Mouse (Mus musculus): ENCODE results near the gene Gm3139. TPM values are rescaled to one million over a fixed set of nuclear protein-coding genes. Genes with fewer than 3 reads are reported as not detected.
"Not testable (repeated sequence)": the region's sequence is repeated elsewhere in the genome, so short reads cannot be mapped to it uniquely, and the experiment has no call there.

The Gm3139 gene
- total RNA-seq (2012; rRNA removed) (not detected in 2 replicates), total RNA-seq (2014; rRNA removed) (not detected in 2 replicates), polyA plus RNA-seq (2012; ENCODE audit: insufficient read length, low read depth) (not detected in 2 replicates)

DNA sequence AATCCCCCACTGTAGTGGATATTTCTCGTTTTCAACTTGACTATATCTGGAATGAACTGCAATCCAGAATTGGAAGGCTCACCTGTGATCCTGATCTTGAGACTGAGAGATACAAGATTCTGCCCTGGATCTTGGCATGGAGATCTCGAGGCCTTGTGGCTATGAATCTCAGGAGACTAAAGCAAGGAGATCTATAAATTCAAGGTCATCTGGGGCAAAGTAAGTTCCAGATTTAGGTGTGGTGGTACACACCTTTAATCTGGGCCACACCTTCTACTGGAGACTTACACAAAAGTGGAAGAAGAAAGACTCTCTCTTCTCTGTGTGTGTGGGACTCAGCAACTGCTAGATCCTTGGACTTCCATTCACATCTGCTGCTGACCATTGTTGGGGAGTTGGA, at the start of gene Gm3139:
Gm3139 (plus strand) TSS at position 301 of the 400 bp plus-strand sequence.
- H3K27ac ChIP-seq (ENCODE audit: insufficient read depth, low read depth); H3K4me2 ChIP-seq (ENCODE audit: insufficient read depth, low read depth, poor library complexity, severe bottlenecking); DNase-seq (ENCODE audit: extremely low read depth); H3K9me3 ChIP-seq (replicated peaks; ENCODE audit: low read length); H3K4me1 ChIP-seq (ENCODE audit: control insufficient read depth in 1 of 2, insufficient read depth in 2 of 2); H3K4me3 ChIP-seq (replicated peaks in 1 of 3; ENCODE audit: low read depth in 2 of 3, low read length in 2 of 3, poor library complexity in 1 of 3); dilution Hi-C loops (cut with MboI; ENCODE audit: extremely low pct_ligation_motif_present, extremely low pct_unique_long_range_greater_than_20kb, low sequenced_read_pairs); H3K79me2 ChIP-seq (replicated peaks; ENCODE audit: control insufficient read depth, extremely low read depth, insufficient read depth, poor library complexity, severe bottlenecking); H3K9ac ChIP-seq (ENCODE audit: insufficient read depth, low read depth); H3K36me3 ChIP-seq (replicated peaks in 1 of 2; ENCODE audit: control insufficient read depth in 1 of 2, insufficient read depth in 1 of 2, low read length in 1 of 2); H3K27me3 ChIP-seq (replicated peaks); in situ Hi-C loops (cut with MboI; ENCODE audit: low pct_ligation_motif_present, low pct_unique_long_range_greater_than_20kb, low sequenced_read_pairs): not testable (repeated sequence)

Other genes starting within 250 kb of the Gm3139 start
- not detected in 2 replicates for gene A430089I19Rik, start 219.5 kb upstream of the Gm3139 start, total RNA-seq (2012; rRNA removed)
- gene A430089I19Rik, start 219.5 kb upstream of the Gm3139 start, total RNA-seq (2014; rRNA removed) = not detected in 2 replicates
- not detected in 2 replicates for gene A430089I19Rik, start 219.5 kb upstream of the Gm3139 start, polyA plus RNA-seq (2012; ENCODE audit: insufficient read length, low read depth)
- not detected in 2 replicates for gene Gm6502, start 211.9 kb upstream of the Gm3139 start, total RNA-seq (2012; rRNA removed)
- gene Gm6502, start 211.9 kb upstream of the Gm3139 start, total RNA-seq (2014; rRNA removed) = not detected in 2 replicates
- not detected in 2 replicates for gene Gm6502, start 211.9 kb upstream of the Gm3139 start, polyA plus RNA-seq (2012; ENCODE audit: insufficient read length, low read depth)
- not detected in 2 replicates for gene AA792892, start 186.5 kb upstream of the Gm3139 start, total RNA-seq (2012; rRNA removed)
- not detected in 2 replicates for gene AA792892, start 186.5 kb upstream of the Gm3139 start, total RNA-seq (2014; rRNA removed)
- gene AA792892, start 186.5 kb upstream of the Gm3139 start, polyA plus RNA-seq (2012; ENCODE audit: insufficient read length, low read depth) = not detected in 2 replicates
- not detected in 2 replicates for gene Gm7682, start 80.5 kb upstream of the Gm3139 start, total RNA-seq (2012; rRNA removed)
- not detected in 2 replicates for gene Gm7682, start 80.5 kb upstream of the Gm3139 start, total RNA-seq (2014; rRNA removed)
- gene Gm7682, start 80.5 kb upstream of the Gm3139 start, polyA plus RNA-seq (2012; ENCODE audit: insufficient read length, low read depth) = not detected in 2 replicates
- not detected in 2 replicates for gene Gm3147, start 90.1 kb downstream of the Gm3139 start, total RNA-seq (2012; rRNA removed)
- not detected in 2 replicates for gene Gm3147, start 90.1 kb downstream of the Gm3139 start, total RNA-seq (2014; rRNA removed)
- not detected in 2 replicates for gene Gm3147, start 90.1 kb downstream of the Gm3139 start, polyA plus RNA-seq (2012; ENCODE audit: insufficient read length, low read depth)
- gene Gm6509, start 97.7 kb downstream of the Gm3139 start, total RNA-seq (2012; rRNA removed) = not detected in 2 replicates
- gene Gm6509, start 97.7 kb downstream of the Gm3139 start, total RNA-seq (2014; rRNA removed) = not detected in 2 replicates
- gene Gm6509, start 97.7 kb downstream of the Gm3139 start, polyA plus RNA-seq (2012; ENCODE audit: insufficient read length, low read depth) = not detected in 2 replicates
- gene Gm6205, start 122.1 kb downstream of the Gm3139 start, total RNA-seq (2012; rRNA removed) = not detected in 2 replicates
- gene Gm6205, start 122.1 kb downstream of the Gm3139 start, total RNA-seq (2014; rRNA removed) = not detected in 2 replicates
- gene Gm6205, start 122.1 kb downstream of the Gm3139 start, polyA plus RNA-seq (2012; ENCODE audit: insufficient read length, low read depth) = not detected in 2 replicates

All from CH12.LX (cell line).